Mouse (Mus musculus): ENCODE data around the gene Slc1a1. TPM values are rescaled to one million over a fixed set of nuclear protein-coding genes. Genes with fewer than 3 reads are reported as not detected.

The Slc1a1 gene
- total and polyA plus RNA-seq, 2 experiments, result not detected

- no peaks in the 10 kb centered on the region for H3K36me3 ChIP-seq (ENCODE audit: control insufficient read depth, insufficient read depth, low read length)
- no peak overlapping the region for H3K4me3 ChIP-seq (ENCODE audit: insufficient read depth, low read depth, low read length)
- TF ChIP-seq CTCF (IDR thresholded peaks at IDR 0.05; ENCODE audit: low read depth, low read length) (no peak), POLR2A (IDR thresholded peaks at IDR 0.05; ENCODE audit: extremely low read depth, insufficient read depth, low read length) (no peak)
- H3K9ac ChIP-seq (ENCODE audit: low read depth, low read length), result no peak overlapping the region
- no peaks in the 10 kb centered on the region for H3K79me2 ChIP-seq (ENCODE audit: control insufficient read depth, insufficient read depth, low read length)
- H3K27ac ChIP-seq (replicated peaks; ENCODE audit: insufficient read depth, low read depth, low read length), result no peak overlapping the region
- 61% methylated on average over 4 of the region's 4 CpGs for WGBS
- DNase-seq (ENCODE audit: extremely low read depth, low read depth, low spot score), result no peak
- no peaks in the 10 kb centered on the region for H3K27me3 ChIP-seq (ENCODE audit: control insufficient read depth, insufficient read depth, low read length)
- H3K4me1 ChIP-seq (ENCODE audit: control insufficient read depth, insufficient read depth, low read length), result peaks cover 8% of the 10 kb centered on the region
Observed at GRCm38 (mm10) chr19:28927396-28927795, 92.5 kb downstream of the Slc1a1 start.

- peak; percentile 82 for DNase-seq (ENCODE audit: extremely low read depth, low read depth, low spot score)
- Histone ChIP-seq H3K27me3 (ENCODE audit: control insufficient read depth, insufficient read depth, low read length) (no peaks in the 10 kb centered on the region), H3K27ac (replicated peaks; ENCODE audit: insufficient read depth, low read depth, low read length) (no peak overlapping the region; the same call in none of the 2 replicates), H3K36me3 (ENCODE audit: control insufficient read depth, insufficient read depth, low read length) (no peaks in the 10 kb centered on the region), H3K4me1 (ENCODE audit: control insufficient read depth, insufficient read depth, low read length) (peaks cover 8% of the 10 kb centered on the region), H3K4me3 (ENCODE audit: insufficient read depth, low read depth, low read length) (no peak overlapping the region), H3K79me2 (ENCODE audit: control insufficient read depth, insufficient read depth, low read length) (no peaks in the 10 kb centered on the region), H3K9ac (ENCODE audit: low read depth, low read length) (no peak overlapping the region)
- TF ChIP-seq POLR2A (IDR thresholded peaks at IDR 0.05; ENCODE audit: extremely low read depth, insufficient read depth, low read length) (no peak), CTCF (IDR thresholded peaks at IDR 0.05; ENCODE audit: low read depth, low read length) (no peak)
Observed at GRCm38 (mm10) chr19:28929034-28929433, 94.2 kb downstream of the Slc1a1 start.

DNA sequence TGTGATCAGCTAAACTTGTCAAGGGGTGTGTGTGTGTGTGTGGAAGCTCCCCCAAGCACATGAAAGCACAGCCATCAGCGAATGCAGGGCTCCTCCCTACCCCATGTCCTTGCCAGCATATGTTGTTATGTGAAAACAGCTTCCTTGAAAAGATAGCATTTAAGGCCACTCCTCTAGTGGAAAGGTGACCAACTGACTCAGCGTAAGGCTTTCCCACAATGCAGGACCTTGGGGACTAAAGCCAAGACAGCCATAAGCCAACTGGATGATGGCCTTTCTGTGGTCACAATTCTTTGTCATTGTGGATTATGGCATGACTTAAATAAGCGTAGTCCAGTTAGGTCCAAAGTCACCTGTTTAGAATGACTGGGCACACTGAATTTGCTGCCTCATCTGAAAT lies 100.0 kb downstream of the Slc1a1 start:
- H3K4me3 ChIP-seq (ENCODE audit: insufficient read depth, low read depth, low read length), result no peak overlapping the region
- peaks cover 1% of the 10 kb centered on the region; the same call in 1 of the 2 replicates for H3K4me1 ChIP-seq (ENCODE audit: control insufficient read depth, insufficient read depth, low read length)
- TF ChIP-seq POLR2A (IDR thresholded peaks at IDR 0.05; ENCODE audit: extremely low read depth, insufficient read depth, low read length) (no peak), CTCF (IDR thresholded peaks at IDR 0.05; ENCODE audit: low read depth, low read length) (no peak)
- H3K9ac ChIP-seq (ENCODE audit: low read depth, low read length), result no peak overlapping the region
- H3K79me2 ChIP-seq (ENCODE audit: control insufficient read depth, insufficient read depth, low read length), result no peaks in the 10 kb centered on the region
- WGBS, result 85% methylated on average over 3 of the region's 3 CpGs
- no peak for DNase-seq (ENCODE audit: extremely low read depth, low read depth, low spot score)
- no peaks in the 10 kb centered on the region for H3K27me3 ChIP-seq (ENCODE audit: control insufficient read depth, insufficient read depth, low read length)
- no peaks in the 10 kb centered on the region for H3K36me3 ChIP-seq (ENCODE audit: control insufficient read depth, insufficient read depth, low read length)
- no peak overlapping the region for H3K27ac ChIP-seq (replicated peaks; ENCODE audit: insufficient read depth, low read depth, low read length)

DNA sequence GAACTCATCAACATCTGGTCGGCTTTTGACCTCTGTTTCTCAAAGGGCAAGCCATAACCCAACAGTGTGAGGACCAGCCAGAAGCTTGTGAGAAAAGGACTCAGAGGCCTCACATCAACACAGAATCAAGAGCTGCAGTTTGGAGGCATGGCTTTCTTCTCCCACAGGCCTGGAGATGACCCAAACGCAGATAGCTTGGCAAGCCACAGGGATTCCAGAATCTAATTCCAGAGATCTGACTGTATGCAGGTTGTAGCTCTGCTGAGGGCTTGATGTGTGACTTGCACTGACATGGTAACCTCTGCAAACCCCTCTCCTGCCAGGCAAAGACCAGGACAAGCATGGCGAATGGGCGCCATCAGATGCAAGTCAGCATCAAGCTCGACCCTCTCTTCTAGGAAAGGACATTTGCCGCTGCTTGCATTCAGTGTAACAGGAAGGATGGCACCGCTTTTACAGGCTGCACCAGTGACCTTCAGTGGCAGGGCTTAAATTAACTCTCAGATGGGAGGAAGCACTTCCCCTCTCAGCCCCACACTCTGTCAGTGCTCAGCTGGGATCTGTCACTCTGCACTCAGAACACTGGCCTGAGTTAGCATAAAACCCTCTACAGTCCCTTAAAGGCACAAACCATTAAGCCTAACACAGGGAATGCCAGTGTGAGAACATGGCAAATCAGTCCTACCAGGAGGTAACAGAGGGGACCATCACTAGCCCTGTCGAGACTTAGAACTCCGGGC lies 105.5 kb downstream of the Slc1a1 start:
- TF ChIP-seq CTCF (IDR thresholded peaks at IDR 0.05; ENCODE audit: low read depth, low read length) (no peak), POLR2A (IDR thresholded peaks at IDR 0.05; ENCODE audit: extremely low read depth, insufficient read depth, low read length) (no peak)
- Histone ChIP-seq H3K4me1 (ENCODE audit: control insufficient read depth, insufficient read depth, low read length) (peaks cover 1% of the 10 kb centered on the region; the same call in 1 of the 2 replicates), H3K27ac (replicated peaks; ENCODE audit: insufficient read depth, low read depth, low read length) (no peak overlapping the region), H3K9ac (ENCODE audit: low read depth, low read length) (no peak overlapping the region), H3K27me3 (ENCODE audit: control insufficient read depth, insufficient read depth, low read length) (no peaks in the 10 kb centered on the region), H3K79me2 (ENCODE audit: control insufficient read depth, insufficient read depth, low read length) (no peaks in the 10 kb centered on the region), H3K4me3 (ENCODE audit: insufficient read depth, low read depth, low read length) (no peak overlapping the region), H3K36me3 (ENCODE audit: control insufficient read depth, insufficient read depth, low read length) (no peaks in the 10 kb centered on the region)
- DNase-seq (ENCODE audit: extremely low read depth, low read depth, low spot score), result no peak
- 73% methylated on average over 9 of the region's 9 CpGs for WGBS

GRCm38 (mm10) chr19:28941271-28941670 lies 106.4 kb downstream of the Slc1a1 start:
- TF ChIP-seq POLR2A (IDR thresholded peaks at IDR 0.05; ENCODE audit: extremely low read depth, insufficient read depth, low read length) (no peak), CTCF (IDR thresholded peaks at IDR 0.05; ENCODE audit: low read depth, low read length) (no peak)
- Histone ChIP-seq H3K79me2 (ENCODE audit: control insufficient read depth, insufficient read depth, low read length) (no peaks in the 10 kb centered on the region), H3K4me1 (ENCODE audit: control insufficient read depth, insufficient read depth, low read length) (peaks cover 1% of the 10 kb centered on the region; the same call in 1 of the 2 replicates), H3K36me3 (ENCODE audit: control insufficient read depth, insufficient read depth, low read length) (no peaks in the 10 kb centered on the region), H3K27ac (replicated peaks; ENCODE audit: insufficient read depth, low read depth, low read length) (no peak overlapping the region), H3K9ac (ENCODE audit: low read depth, low read length) (no peak overlapping the region), H3K4me3 (ENCODE audit: insufficient read depth, low read depth, low read length) (no peak overlapping the region), H3K27me3 (ENCODE audit: control insufficient read depth, insufficient read depth, low read length) (no peaks in the 10 kb centered on the region)
- DNase-seq (ENCODE audit: extremely low read depth, low read depth, low spot score), result no peak
- WGBS, result 84% methylated on average over 4 of the region's 4 CpGs

- Histone ChIP-seq H3K4me1 (ENCODE audit: control insufficient read depth, insufficient read depth, low read length) (no peaks in the 10 kb centered on the region), H3K4me3 (ENCODE audit: insufficient read depth, low read depth, low read length) (no peak overlapping the region), H3K79me2 (ENCODE audit: control insufficient read depth, insufficient read depth, low read length) (no peaks in the 10 kb centered on the region), H3K9ac (ENCODE audit: low read depth, low read length) (no peak overlapping the region), H3K27me3 (ENCODE audit: control insufficient read depth, insufficient read depth, low read length) (no peaks in the 10 kb centered on the region), H3K27ac (replicated peaks; ENCODE audit: insufficient read depth, low read depth, low read length) (no peak overlapping the region), H3K36me3 (ENCODE audit: control insufficient read depth, insufficient read depth, low read length) (no peaks in the 10 kb centered on the region)
- no peak for DNase-seq (ENCODE audit: extremely low read depth, low read depth, low spot score)
- WGBS, result 66% methylated on average over 4 of the region's 4 CpGs
- TF ChIP-seq CTCF (IDR thresholded peaks at IDR 0.05; ENCODE audit: low read depth, low read length) (no peak), POLR2A (IDR thresholded peaks at IDR 0.05; ENCODE audit: extremely low read depth, insufficient read depth, low read length) (no peak)
Observed at GRCm38 (mm10) chr19:28946782-28947181, 111.9 kb downstream of the Slc1a1 start.
